Comparison of ENCODE assay signal across 14 mouse cellular contexts in genomic region chr2:167831076-167832039, GRCm38 (mm10).
DNase-seq lines count a peak whose midpoint lies in the region; ATAC-seq and TF ChIP-seq lines count a peak whose summit lies in the region.
"Had no signal": no experiment of that assay in that cellular context is flagged by ENCODE, and none has a peak within 500 bp of the region (broad histone marks: within the 10 kb centered on the region; RNA-seq: fewer than 3 reads in every experiment).

No protein-coding gene starts in this region.

- no peak for TF ChIP-seq CTCF in lung, adult 2 months (IDR thresholded peaks at IDR 0.05; ENCODE audit: insufficient read depth, low read length)
- no peak for TF ChIP-seq CTCF in lung, postnatal 0 days (IDR thresholded peaks at IDR 0.05)

- H3K36me3 ChIP-seq in lung, postnatal 0 days (ENCODE audit: insufficient read depth, low read length), result no peaks in the 10 kb centered on the region
- no peaks in the 10 kb centered on the region for H3K36me3 ChIP-seq in ES-E14 (ENCODE audit: control insufficient read depth, insufficient read depth, low read length, poor library complexity, severe bottlenecking)
- H3K36me3 ChIP-seq in hindbrain, embryonic 10.5 days, result no peaks in the 10 kb centered on the region
- H3K36me3 ChIP-seq: intestine, embryonic 15.5 days; limb, embryonic 10.5 days; neural tube, embryonic 12.5 days had no signal

- no peak for ATAC-seq in lung, postnatal 0 days
- peak; percentile 35 for ATAC-seq in megakaryocyte progenitor cell, adult 5-6 weeks (replicated peaks; ENCODE audit: poor library complexity)
- ATAC-seq: intestine, embryonic 15.5 days had no signal

- H3K4me3 ChIP-seq in lung, adult 2 months (replicated peaks; ENCODE audit: extremely low read depth, low read depth, low read length), result no peak overlapping the region
- H3K4me3 ChIP-seq in lung, postnatal 0 days (ENCODE audit: low read depth, low read length), result no peak overlapping the region
- H3K4me3 ChIP-seq in ES-E14 (ENCODE audit: insufficient read depth in 1 of 2, low read depth in 1 of 2, low read length in 2 of 2, poor library complexity in 1 of 2, severe bottlenecking in 1 of 2), result peak overlapping the region; percentile 7 to 38; a peak in 3 of 4 replicates
- no peak overlapping the region for H3K4me3 ChIP-seq in hindbrain, embryonic 10.5 days
- H3K4me3 ChIP-seq: intestine, embryonic 15.5 days; limb, embryonic 10.5 days; neural tube, embryonic 12.5 days had no signal

- H3K9ac ChIP-seq in lung, postnatal 0 days (replicated peaks; ENCODE audit: low read depth), result no peak overlapping the region
- H3K9ac ChIP-seq in ES-E14 (ENCODE audit: insufficient read depth, low read depth, low read length, poor library complexity, severe bottlenecking), result 0 out of 2 replicates have a peak overlapping the region, but pooled peaks have one; percentile 5
- H3K9ac ChIP-seq: intestine, embryonic 15.5 days; neural tube, embryonic 12.5 days had no signal

- H3K27ac ChIP-seq in lung, postnatal 0 days (ENCODE audit: low read length), result no peak overlapping the region
- H3K27ac ChIP-seq in ES-E14 (ENCODE audit: insufficient read depth, low read depth, low read length, poor library complexity, severe bottlenecking), result no peak overlapping the region
- H3K27ac ChIP-seq in hindbrain, embryonic 10.5 days, result no peak overlapping the region
- H3K27ac ChIP-seq: intestine, embryonic 15.5 days; limb, embryonic 10.5 days; neural tube, embryonic 12.5 days had no signal

- 61% methylated on average over 26 of the region's 26 CpGs for WGBS in lung, adult 2 months
- 63% methylated on average over 26 of the region's 26 CpGs for whole genome bisulfite sequencing in lung, postnatal 0 days
- 83% methylated on average over 26 of the region's 26 CpGs for WGBS in hindbrain, embryonic 10.5 days

- no peak overlapping the region for H3K4me2 ChIP-seq in lung, postnatal 0 days (replicated peaks; ENCODE audit: low read depth, low read length)
- H3K4me2 ChIP-seq: intestine, embryonic 15.5 days; neural tube, embryonic 12.5 days had no signal

- no peaks in the 10 kb centered on the region for H3K27me3 ChIP-seq in lung, postnatal 0 days (replicated peaks; ENCODE audit: insufficient read depth, low read length)
- H3K27me3 ChIP-seq in hindbrain, embryonic 10.5 days (ENCODE audit: insufficient read depth, poor library complexity, severe bottlenecking), result 0 out of 2 replicates have a peak, but pooled peaks cover 6% of the 10 kb centered on the region
- H3K27me3 ChIP-seq: intestine, embryonic 15.5 days; neural tube, embryonic 12.5 days had no signal

- DNase-seq in lung, adult 2 months, result no peak
- DNase-seq in lung, postnatal 0 days (ENCODE audit: low spot score), result no peak
- DNase-seq in CD4-positive helper T cell, adult 2 months (ENCODE audit: low read depth, low spot score), result peak; percentile 81
- no peak for DNase-seq in ES-E14 (ENCODE audit: low read depth, low spot score)
- no peak for DNase-seq in hindbrain, embryonic 10.5 days (ENCODE audit: low spot score)
- no peak for DNase-seq in yolk sac, embryonic 10.5 days (ENCODE audit: low spot score)
- DNase-seq: cerebellum, adult 9-10 months; gastrocnemius, postnatal 25 days; heart, postnatal 10 days; right cerebral cortex, postnatal 4 days had no signal

- H3K9me3 ChIP-seq in lung, postnatal 0 days (ENCODE audit: low read length), result no peaks in the 10 kb centered on the region
- H3K9me3 ChIP-seq in ES-E14 (ENCODE audit: control insufficient read depth, insufficient read depth, low read depth, low read length), result no peaks in the 10 kb centered on the region
- H3K9me3 ChIP-seq in hindbrain, embryonic 10.5 days, result no peaks in the 10 kb centered on the region
- H3K9me3 ChIP-seq: intestine, embryonic 15.5 days; limb, embryonic 10.5 days; neural tube, embryonic 12.5 days had no signal

- in situ Hi-C loops in ES-E14 (cut with MboI; ENCODE audit: low sequenced_read_pairs in 2 of 2, unreplicated experiment in 2 of 2), result no loop called here

- TF ChIP-seq EP300 in lung, postnatal 0 days (IDR thresholded peaks at IDR 0.05), result no peak

- H3K4me1 ChIP-seq in lung, adult 2 months (ENCODE audit: control insufficient read depth, insufficient read depth, low read length), result peaks cover 29% of the 10 kb centered on the region
- H3K4me1 ChIP-seq in lung, postnatal 0 days (ENCODE audit: insufficient read depth, low read depth, low read length), result peaks cover 31% of the 10 kb centered on the region
- H3K4me1 ChIP-seq in ES-E14 (ENCODE audit: control insufficient read depth in 2 of 2, insufficient read depth in 2 of 2, low read length in 2 of 2, poor library complexity in 1 of 2), result no peaks in the 10 kb centered on the region
- H3K4me1 ChIP-seq in hindbrain, embryonic 10.5 days (replicated peaks), result peaks cover 38% of the 10 kb centered on the region

- 0 out of 2 replicates have a peak, but pooled peaks have one; percentile 20 for TF ChIP-seq POLR2A in lung, adult 2 months (IDR thresholded peaks at IDR 0.05; ENCODE audit: borderline replicate concordance, extremely low read depth, low read depth, low read length)

TF ChIP-seq in ES-E14, 5 proteins besides CTCF, POLR2A, EP300 and RAD21:
- TF ChIP-seq CHD2 (IDR thresholded peaks at IDR 0.05; ENCODE audit: low read depth, low read length) (no peak), ZC3H11A (IDR thresholded peaks at IDR 0.05; ENCODE audit: borderline replicate concordance, low read depth, low read length) (no peak), ZNF384 (IDR thresholded peaks at IDR 0.05; ENCODE audit: low read depth, low read length) (no peak), HCFC1 (IDR thresholded peaks at IDR 0.05; ENCODE audit: borderline replicate concordance, insufficient read depth, low read length) (no peak), MAFK (IDR thresholded peaks at IDR 0.05; ENCODE audit: insufficient read depth, low read depth, low read length) (no peak)

Comparison
In these comparisons a context has a peak if more than half of its experiments do, and no peak if none do; other contexts are left out.
1. H3K4me3 ChIP-seq: peak in ES-E14 (2 of 2); none in lung, adult 2 months (single experiment), lung, postnatal 0 days (single experiment) and hindbrain, embryonic 10.5 days (single experiment).